Mouse (Mus musculus): Measurements from ENCODE around the gene Mrpl28.

- TF ChIP-seq USF1 (IDR thresholded peaks at IDR 0.05; ENCODE audit: low read depth) (no peak), POLR2A (IDR thresholded peaks at IDR 0.05; ENCODE audit: insufficient read length, low read depth) (no peak), SRF (IDR thresholded peaks at IDR 0.05; ENCODE audit: control insufficient read depth, insufficient read length, low read depth) (no peak), REST (IDR thresholded peaks at IDR 0.05; ENCODE audit: insufficient read depth, insufficient read length) (no peak), MYOD1 (IDR thresholded peaks at IDR 0.05; ENCODE audit: control insufficient read depth in 1 of 3, insufficient read length in 2 of 3, low read depth in 2 of 3) (no peak), POLR2AphosphoS2 (IDR thresholded peaks at IDR 0.05; ENCODE audit: insufficient read length, low read depth) (no peak), CEBPB (IDR thresholded peaks at IDR 0.05; ENCODE audit: insufficient read depth, poor library complexity, severe bottlenecking) (no peak), TCF3 (IDR thresholded peaks at IDR 0.05; ENCODE audit: insufficient read length, low read depth) (no peak)
Observed at GRCm38 (mm10) chr17:26098461-26098860, 24.8 kb upstream of the Mrpl28 start.

Measured in myocyte (in vitro differentiated cells).